In genomic region chr6:127853771-127854687, GRCm38 (mm10) we compare ENCODE assay signal across 9 mouse cellular contexts. TPM values are rescaled to one million over a fixed set of nuclear protein-coding genes. Genes with fewer than 3 reads are reported as not detected.
A peak's percentile ranks its signal among the peaks of the same experiment; 100 is the strongest.
DNase-seq lines count a peak whose midpoint lies in the region; ATAC-seq lines count a peak whose summit lies in the region.
"Had no signal": no experiment of that assay in that cellular context is flagged by ENCODE, and none has a peak within 500 bp of the region (broad histone marks: within the 10 kb centered on the region; RNA-seq: fewer than 3 reads in every experiment).

No protein-coding gene starts in this region.

- peak; percentile 30 for DNase-seq in embryo, embryonic 10.5 days (ENCODE audit: low spot score)
- DNase-seq in embryo, embryonic 10 days (ENCODE audit: low spot score) = no peak
- peak; percentile 30 for DNase-seq in heart, postnatal 4 days
- peak; percentile 86 for DNase-seq in midbrain, embryonic 11.5 days (ENCODE audit: low spot score, missing footprints)
- DNase-seq in T-cell, adult 2 months (ENCODE audit: low spot score) = no peak
- DNase-seq in thymus, postnatal 4 days = no peak
- no peak for DNase-seq in right cerebral cortex, postnatal 4 days
- DNase-seq: spleen, adult 18-20 months had no signal

- peaks cover 42% of the 10 kb centered on the region for H3K4me1 ChIP-seq in embryonic facial prominence, embryonic 13.5 days
- H3K4me1 ChIP-seq in midbrain, embryonic 11.5 days (ENCODE audit: control insufficient read depth, insufficient read depth, low read length) = peaks cover 16% of the 10 kb centered on the region

- H3K9me3 ChIP-seq in embryonic facial prominence, embryonic 13.5 days = no peaks in the 10 kb centered on the region
- H3K9me3 ChIP-seq in midbrain, embryonic 11.5 days (ENCODE audit: control insufficient read depth, low read length) = no peaks in the 10 kb centered on the region

- H3K27ac ChIP-seq in embryonic facial prominence, embryonic 13.5 days = peak overlapping the region; percentile 74
- no peak overlapping the region for H3K27ac ChIP-seq in midbrain, embryonic 11.5 days (ENCODE audit: low read depth, low read length)

- ATAC-seq in embryonic facial prominence, embryonic 13.5 days (ENCODE audit: insufficient number of reproducible peaks, insufficient read depth, low FRiP score, low TSS enrichment, low read depth) = 0 out of 2 replicates have a peak, but pooled peaks have one; percentile 27
- ATAC-seq in midbrain, embryonic 11.5 days (ENCODE audit: low FRiP score) = no peak

- H3K9ac ChIP-seq in embryonic facial prominence, embryonic 13.5 days = no peak overlapping the region
- no peak overlapping the region for H3K9ac ChIP-seq in midbrain, embryonic 11.5 days (ENCODE audit: low read length)

- no peaks in the 10 kb centered on the region for H3K36me3 ChIP-seq in embryonic facial prominence, embryonic 13.5 days
- no peaks in the 10 kb centered on the region for H3K36me3 ChIP-seq in midbrain, embryonic 11.5 days (ENCODE audit: control insufficient read depth, insufficient read depth, low read length)

- H3K4me3 ChIP-seq in embryonic facial prominence, embryonic 13.5 days = no peak overlapping the region
- no peak overlapping the region for H3K4me3 ChIP-seq in midbrain, embryonic 11.5 days (ENCODE audit: low read depth, low read length)

- peak overlapping the region; percentile 45 for H3K4me2 ChIP-seq in embryonic facial prominence, embryonic 13.5 days
- H3K4me2 ChIP-seq in midbrain, embryonic 11.5 days = no peak overlapping the region

- H3K27me3 ChIP-seq in embryonic facial prominence, embryonic 13.5 days = no peaks in the 10 kb centered on the region
- H3K27me3 ChIP-seq in midbrain, embryonic 11.5 days (ENCODE audit: control insufficient read depth, insufficient read depth, low read length) = no peaks in the 10 kb centered on the region

- 7% methylated on average over 16 of the region's 16 CpGs for WGBS in embryonic facial prominence, embryonic 13.5 days
- WGBS in midbrain, embryonic 11.5 days = 34% methylated on average over 16 of the region's 16 CpGs

RNA-seq across cellular contexts. Expression of gene Tspan11, which starts 33.4 kb away (rescaled TPM):
- 30.3 and 35.0 TPM in 2 replicates for polyA plus RNA-seq in embryonic facial prominence, embryonic 13.5 days (2015; fragmentation: Nextera tagmentation; extraction: Ambion mirVana)
- 1 to 10 TPM; 2.3 to 3.9 TPM for total RNA-seq in heart, postnatal 4 days (2021)
- 10.8 and 13.3 TPM in 2 replicates for polyA plus RNA-seq in midbrain, embryonic 11.5 days (2014; fragmentation: Nextera tagmentation; extraction: Ambion mirVana)

Comparison
In these comparisons a context has a peak if more than half of its experiments do, and no peak if none do; other contexts are left out.
1. DNase-seq: peak in embryo, embryonic 10.5 days (single experiment), heart, postnatal 4 days (single experiment) and midbrain, embryonic 11.5 days (single experiment); none in embryo, embryonic 10 days (single experiment), T-cell, adult 2 months (single experiment), thymus, postnatal 4 days (single experiment) and right cerebral cortex, postnatal 4 days (single experiment).